Mouse (Mus musculus): ENCODE results near the gene Flrt1.

Gene Flrt1

GRCm38 (mm10) chr19:7105544-7105943 is at the start of gene Flrt1:
Flrt1 (minus strand) TSS chr19:7105729.
- in situ Hi-C loops (cut with MboI, MseI) = loop anchor here (10.0 kb wide), 1 partner anchor 451 kb away; no protein-coding TSS in a partner anchor

GRCm38 (mm10) chr19:7155196-7155595 is 49.7 kb upstream of the Flrt1 start:
- in situ Hi-C loops (cut with MboI, MseI) = loop anchor here (10.0 kb wide), 1 partner anchor 340 kb away; no protein-coding TSS in a partner anchor

GRCm38 (mm10) chr19:7153232-7153631 is 47.7 kb upstream of the Flrt1 start:
- in situ Hi-C loops (cut with MboI, MseI) = loop anchor here (10.0 kb wide), 1 partner anchor 338 kb away; no protein-coding TSS in a partner anchor

- in situ Hi-C loops (cut with MboI, MseI) = loop anchor here (10.0 kb wide), 1 partner anchor 337 kb away; no protein-coding TSS in a partner anchor
These were observed 46.6 kb upstream of the Flrt1 start for GRCm38 (mm10) chr19:7151927-7152653.

GRCm38 (mm10) chr19:7151300-7151926 is 45.9 kb upstream of the Flrt1 start:
- in situ Hi-C loops (cut with MboI, MseI) = loop anchor here (10.0 kb wide), 1 partner anchor 337 kb away; no protein-coding TSS in a partner anchor

- in situ Hi-C loops (cut with MboI, MseI) = no loop called here
These were observed 43.7 kb upstream of the Flrt1 start for GRCm38 (mm10) chr19:7149158-7149685.

GRCm38 (mm10) chr19:7148541-7149085 is 43.1 kb upstream of the Flrt1 start:
- in situ Hi-C loops (cut with MboI, MseI) = no loop called here

GRCm38 (mm10) chr19:7148096-7148495 is 42.6 kb upstream of the Flrt1 start:
- in situ Hi-C loops (cut with MboI, MseI) = no loop called here

- in situ Hi-C loops (cut with MboI, MseI) = no loop called here
These were observed 40.8 kb upstream of the Flrt1 start for GRCm38 (mm10) chr19:7146376-7146775.

- in situ Hi-C loops (cut with MboI, MseI) = no loop called here
These were observed 38.9 kb upstream of the Flrt1 start for GRCm38 (mm10) chr19:7144458-7144857.

- in situ Hi-C loops (cut with MboI, MseI) = no loop called here
These were observed 38.3 kb upstream of the Flrt1 start for GRCm38 (mm10) chr19:7143854-7144253.

GRCm38 (mm10) chr19:7142207-7142915 is 36.8 kb upstream of the Flrt1 start:
- in situ Hi-C loops (cut with MboI, MseI) = no loop called here

- in situ Hi-C loops (cut with MboI, MseI) = no loop called here
These were observed 35.4 kb upstream of the Flrt1 start for GRCm38 (mm10) chr19:7140856-7141421.

GRCm38 (mm10) chr19:7140373-7140772 is 34.8 kb upstream of the Flrt1 start:
- in situ Hi-C loops (cut with MboI, MseI) = no loop called here

- in situ Hi-C loops (cut with MboI, MseI) = loop anchor here (5.0 kb wide), 1 partner anchor 38 kb away; no protein-coding TSS in a partner anchor
These were observed 33.8 kb upstream of the Flrt1 start for GRCm38 (mm10) chr19:7139321-7139720.

- in situ Hi-C loops (cut with MboI, MseI) = loop anchor here (5.0 kb wide), 1 partner anchor 39 kb away; no protein-coding TSS in a partner anchor
These were observed 32.8 kb upstream of the Flrt1 start for GRCm38 (mm10) chr19:7138327-7138726.

GRCm38 (mm10) chr19:7136714-7137498 is 31.4 kb upstream of the Flrt1 start:
- in situ Hi-C loops (cut with MboI, MseI) = loop anchor here (5.0 kb wide), 1 partner anchor 40 kb away; no protein-coding TSS in a partner anchor

- in situ Hi-C loops (cut with MboI, MseI) = loop anchor here (5.0 kb wide), 1 partner anchor 41 kb away; no protein-coding TSS in a partner anchor
These were observed 30.5 kb upstream of the Flrt1 start for GRCm38 (mm10) chr19:7136016-7136415.

- in situ Hi-C loops (cut with MboI, MseI) = loop anchor here (5.0 kb wide), 1 partner anchor 42 kb away; no protein-coding TSS in a partner anchor
These were observed 30.0 kb upstream of the Flrt1 start for GRCm38 (mm10) chr19:7135525-7135924.

- in situ Hi-C loops (cut with MboI, MseI) = loop anchor here (5.0 kb wide), 1 partner anchor 43 kb away; no protein-coding TSS in a partner anchor
These were observed 29.1 kb upstream of the Flrt1 start for GRCm38 (mm10) chr19:7134631-7135091.
